Mouse (Mus musculus) lung, postnatal 4 days (tissue): ENCODE results near the gene H2-T3.
"Not testable (repeated sequence)": the region's sequence is repeated elsewhere in the genome, so short reads cannot be mapped to it uniquely, and the experiment has no call there.

Experiments used
- DNase-seq, 2 experiments: peaks; one replicate each; pipeline ENCODE4 v3.0.0; 2021

H2-T3 gene

GRCm38 (mm10) chr17:36190169-36190507, at the start of gene H2-T3:
Gene H2-T3 (minus strand): TSS chr17:36190287.
- DNase-seq, result no peak

GRCm38 (mm10) chr17:36237321-36237921, 47.3 kb upstream of the H2-T3 start:
- peak; percentile 28 to 36 for DNase-seq

- DNase-seq, result peak; percentile 32 to 33
Measured at GRCm38 (mm10) chr17:36235300-36235699, 45.2 kb upstream of the H2-T3 start.

GRCm38 (mm10) chr17:36233572-36233971, 43.5 kb upstream of the H2-T3 start:
- no peak for DNase-seq

GRCm38 (mm10) chr17:36231318-36231717, 41.2 kb upstream of the H2-T3 start:
- peak; percentile 82 to 83 for DNase-seq

- no peak for DNase-seq
Measured at GRCm38 (mm10) chr17:36229046-36229445, 39.0 kb upstream of the H2-T3 start.

- DNase-seq, result peak in 1 of 2 experiments; percentile 25
Measured at GRCm38 (mm10) chr17:36226921-36227320, 36.8 kb upstream of the H2-T3 start.

- DNase-seq, result no peak
Measured at GRCm38 (mm10) chr17:36225231-36225824, 35.2 kb upstream of the H2-T3 start.

- no peak for DNase-seq
Measured at GRCm38 (mm10) chr17:36224451-36224850, 34.4 kb upstream of the H2-T3 start.

GRCm38 (mm10) chr17:36218594-36219155, 28.6 kb upstream of the H2-T3 start:
- no peak for DNase-seq

- DNase-seq, result no peak
Measured at GRCm38 (mm10) chr17:36215586-36215985, 25.5 kb upstream of the H2-T3 start.

GRCm38 (mm10) chr17:36206846-36207245, 16.8 kb upstream of the H2-T3 start:
- no peak for DNase-seq

- DNase-seq, result no peak
Measured at GRCm38 (mm10) chr17:36205862-36206261, 15.8 kb upstream of the H2-T3 start.

GRCm38 (mm10) chr17:36205456-36205855, 15.4 kb upstream of the H2-T3 start:
- DNase-seq, result peak; percentile 27 to 34

GRCm38 (mm10) chr17:36201851-36202250, 11.8 kb upstream of the H2-T3 start:
- no peak for DNase-seq

- DNase-seq, result peak; percentile 20 to 25
Measured at GRCm38 (mm10) chr17:36198317-36198716, 8.2 kb upstream of the H2-T3 start.

GRCm38 (mm10) chr17:36194471-36194870, 4.4 kb upstream of the H2-T3 start:
- DNase-seq, result no peak

GRCm38 (mm10) chr17:36193546-36194141, 3.6 kb upstream of the H2-T3 start:
- DNase-seq, result peak; percentile 44 to 64

- DNase-seq, result no peak
Measured at GRCm38 (mm10) chr17:36192371-36192770, 2.3 kb upstream of the H2-T3 start.

GRCm38 (mm10) chr17:36189491-36190168, 457 bp downstream of the H2-T3 start:
- no peak for DNase-seq

- DNase-seq, result no peak
Measured at GRCm38 (mm10) chr17:36187540-36187939, 2.5 kb downstream of the H2-T3 start.

GRCm38 (mm10) chr17:36182212-36182611, 7.9 kb downstream of the H2-T3 start:
- DNase-seq, result no peak

- DNase-seq, result not testable (repeated sequence)
Measured at GRCm38 (mm10) chr17:36179446-36179845, 10.6 kb downstream of the H2-T3 start.

GRCm38 (mm10) chr17:36178938-36179337, 11.1 kb downstream of the H2-T3 start:
- DNase-seq, result peak in 1 of 2 experiments; percentile 40
